Mouse (Mus musculus): ENCODE results near the gene Gpsm3. TPM values are rescaled to one million over a fixed set of nuclear protein-coding genes. Genes with fewer than 3 reads are reported as not detected.
A peak's percentile ranks its signal among the peaks of the same experiment; 100 is the strongest.

Gene Gpsm3
- polyA plus RNA-seq, 1 experiment from 2014 or later: 7.8 TPM

GRCm38 (mm10) chr17:34568421-34568820 is 21.2 kb upstream of the Gpsm3 start:
- no peak overlapping the region for H3K4me2 ChIP-seq (replicated peaks; ENCODE audit: low read depth)
- TF ChIP-seq CTCF (IDR thresholded peaks at IDR 0.05; ENCODE audit: low read depth) (no peak), EP300 (optimal IDR thresholded peaks at IDR 0.05) (no peak)
- no peak for DNase-seq (ENCODE audit: low spot score)

DNA sequence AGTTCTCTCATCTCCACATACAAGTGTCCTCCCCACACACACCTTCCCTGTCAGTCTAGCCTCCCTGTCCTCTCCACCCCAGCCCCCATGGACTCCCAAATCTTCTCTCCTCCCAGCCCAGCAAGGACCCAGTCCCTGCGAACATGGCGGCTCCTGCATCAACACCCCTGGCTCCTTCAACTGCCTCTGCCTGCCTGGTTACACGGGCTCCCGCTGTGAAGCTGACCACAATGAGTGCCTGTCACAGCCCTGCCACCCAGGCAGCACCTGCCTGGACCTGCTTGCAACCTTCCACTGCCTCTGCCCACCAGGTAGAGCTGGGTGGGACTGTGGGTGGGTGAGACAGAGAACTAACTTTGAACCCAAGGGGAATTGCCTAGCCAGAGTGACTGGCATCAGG is 19.7 kb upstream of the Gpsm3 start:
- ATAC-seq (ENCODE audit: low FRiP score, low TSS enrichment) (no peak), DNase-seq (ENCODE audit: low spot score) (no peak)
- no peak overlapping the region for H3K27ac ChIP-seq (replicated peaks)
- H3K9ac ChIP-seq (ENCODE audit: low read length): no peak overlapping the region
- H3K4me2 ChIP-seq (replicated peaks; ENCODE audit: low read depth): no peak overlapping the region
- no peaks in the 10 kb centered on the region for H3K4me1 ChIP-seq (replicated peaks; ENCODE audit: control insufficient read depth, insufficient read depth)
- no peak overlapping the region for H3K4me3 ChIP-seq (ENCODE audit: low read depth, low read length)
- no peaks in the 10 kb centered on the region for H3K36me3 ChIP-seq (ENCODE audit: control insufficient read depth, insufficient read depth, low read length)
- TF ChIP-seq CTCF (IDR thresholded peaks at IDR 0.05; ENCODE audit: low read depth) (no peak), EP300 (optimal IDR thresholded peaks at IDR 0.05) (no peak)
- 60% methylated on average over 4 of the region's 4 CpGs for WGBS
- no peaks in the 10 kb centered on the region for H3K9me3 ChIP-seq (ENCODE audit: control insufficient read depth, low read length)
- no peaks in the 10 kb centered on the region for H3K27me3 ChIP-seq (ENCODE audit: control insufficient read depth, insufficient read depth, low read length)

More at GRCm38 (mm10) chr17:34568421-34568820, 21.2 kb upstream of the Gpsm3 start:
- Histone ChIP-seq H3K27me3 (ENCODE audit: control insufficient read depth, insufficient read depth, low read length) (no peaks in the 10 kb centered on the region), H3K4me3 (ENCODE audit: low read depth, low read length) (no peak overlapping the region), H3K27ac (replicated peaks) (no peak overlapping the region), H3K9ac (ENCODE audit: low read length) (no peak overlapping the region), H3K36me3 (ENCODE audit: control insufficient read depth, insufficient read depth, low read length) (no peaks in the 10 kb centered on the region), H3K4me1 (replicated peaks; ENCODE audit: control insufficient read depth, insufficient read depth) (peaks cover 3% of the 10 kb centered on the region; the same call in 1 of the 2 replicates), H3K9me3 (ENCODE audit: control insufficient read depth, low read length) (no peaks in the 10 kb centered on the region)
- WGBS: 81% methylated on average over 13 of the region's 13 CpGs
- no peak for ATAC-seq (ENCODE audit: low FRiP score, low TSS enrichment)

DNA sequence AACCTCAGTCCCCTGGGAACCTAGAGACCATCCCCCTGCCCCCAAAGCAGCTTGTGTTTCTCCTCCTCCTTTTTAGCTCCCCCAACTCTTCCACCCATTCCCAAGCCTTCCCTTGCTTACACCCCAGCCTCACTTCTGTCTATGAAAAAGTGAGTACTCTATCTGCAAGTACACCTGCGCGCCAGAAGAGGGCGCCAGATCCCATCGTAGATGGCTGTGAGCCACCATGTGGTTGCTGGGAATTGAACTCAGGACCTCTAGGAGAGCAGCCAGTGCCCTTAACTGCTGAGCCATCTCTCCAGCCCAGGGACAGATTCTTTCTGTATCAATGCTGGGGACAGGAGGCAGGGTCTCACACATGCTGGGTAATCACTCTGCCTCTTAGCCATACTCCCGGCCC is 17.7 kb upstream of the Gpsm3 start:
- whole genome bisulfite sequencing: 14% methylated on average over 5 of the region's 5 CpGs
- no peaks in the 10 kb centered on the region for H3K27me3 ChIP-seq (ENCODE audit: control insufficient read depth, insufficient read depth, low read length)
- no peak overlapping the region for H3K4me2 ChIP-seq (replicated peaks; ENCODE audit: low read depth)
- no peaks in the 10 kb centered on the region for H3K36me3 ChIP-seq (ENCODE audit: control insufficient read depth, insufficient read depth, low read length)
- TF ChIP-seq CTCF (IDR thresholded peaks at IDR 0.05; ENCODE audit: low read depth) (peak; percentile 71), EP300 (optimal IDR thresholded peaks at IDR 0.05) (no peak)
- ATAC-seq (ENCODE audit: low FRiP score, low TSS enrichment): no peak
- no peaks in the 10 kb centered on the region for H3K9me3 ChIP-seq (ENCODE audit: control insufficient read depth, low read length)
- H3K4me3 ChIP-seq (ENCODE audit: low read depth, low read length): no peak overlapping the region
- no peak overlapping the region for H3K27ac ChIP-seq (replicated peaks)
- DNase-seq (ENCODE audit: low spot score): no peak
- no peak overlapping the region for H3K9ac ChIP-seq (ENCODE audit: low read length)
- no peaks in the 10 kb centered on the region for H3K4me1 ChIP-seq (replicated peaks; ENCODE audit: control insufficient read depth, insufficient read depth)

GRCm38 (mm10) chr17:34572361-34572760 is 17.2 kb upstream of the Gpsm3 start:
- no peaks in the 10 kb centered on the region for H3K9me3 ChIP-seq (ENCODE audit: control insufficient read depth, low read length)
- DNase-seq (ENCODE audit: low spot score) (no peak), ATAC-seq (ENCODE audit: low FRiP score, low TSS enrichment) (no peak)
- TF ChIP-seq CTCF (IDR thresholded peaks at IDR 0.05; ENCODE audit: low read depth) (peak; percentile 33), EP300 (optimal IDR thresholded peaks at IDR 0.05) (no peak)
- no peaks in the 10 kb centered on the region for H3K36me3 ChIP-seq (ENCODE audit: control insufficient read depth, insufficient read depth, low read length)
- 22% methylated on average over 15 of the region's 15 CpGs for WGBS
- H3K4me3 ChIP-seq (ENCODE audit: low read depth, low read length): no peak overlapping the region
- no peak overlapping the region for H3K4me2 ChIP-seq (replicated peaks; ENCODE audit: low read depth)
- H3K27ac ChIP-seq (replicated peaks): no peak overlapping the region
- no peak overlapping the region for H3K9ac ChIP-seq (ENCODE audit: low read length)
- H3K4me1 ChIP-seq (replicated peaks; ENCODE audit: control insufficient read depth, insufficient read depth): no peaks in the 10 kb centered on the region
- no peaks in the 10 kb centered on the region for H3K27me3 ChIP-seq (ENCODE audit: control insufficient read depth, insufficient read depth, low read length)

DNA sequence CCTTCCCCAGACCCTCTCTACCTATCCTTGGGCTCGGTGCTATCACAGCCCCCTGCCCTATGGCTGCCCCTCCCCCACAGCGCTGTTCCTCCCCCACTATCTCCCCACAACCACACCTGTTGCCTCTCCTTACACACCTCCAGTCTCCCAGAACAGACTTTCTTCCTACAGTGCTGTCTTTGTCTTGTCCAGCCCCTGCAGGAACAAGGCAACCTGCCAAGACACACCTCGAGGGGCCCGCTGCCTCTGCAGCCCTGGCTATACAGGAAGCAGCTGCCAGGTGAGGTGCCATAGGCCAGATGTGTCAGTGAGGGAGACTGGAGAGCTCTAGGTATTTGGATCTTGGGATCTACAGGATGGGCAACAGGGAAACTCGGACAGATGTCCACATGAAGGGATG is 13.0 kb upstream of the Gpsm3 start:
- no peaks in the 10 kb centered on the region for H3K36me3 ChIP-seq (ENCODE audit: control insufficient read depth, insufficient read depth, low read length)
- no peak overlapping the region for H3K9ac ChIP-seq (ENCODE audit: low read length)
- H3K4me3 ChIP-seq (ENCODE audit: low read depth, low read length): no peak overlapping the region
- no peaks in the 10 kb centered on the region for H3K4me1 ChIP-seq (replicated peaks; ENCODE audit: control insufficient read depth, insufficient read depth)
- DNase-seq (ENCODE audit: low spot score): peak; percentile 55
- 45% methylated on average over 5 of the region's 5 CpGs for WGBS
- ATAC-seq (ENCODE audit: low FRiP score, low TSS enrichment): peak; percentile 24; the same call in 1 of the 2 replicates
- no peaks in the 10 kb centered on the region for H3K27me3 ChIP-seq (ENCODE audit: control insufficient read depth, insufficient read depth, low read length)
- TF ChIP-seq CTCF (IDR thresholded peaks at IDR 0.05; ENCODE audit: low read depth) (no peak), EP300 (optimal IDR thresholded peaks at IDR 0.05) (no peak)
- 0 out of 2 replicates have a peak overlapping the region, but pooled peaks have one; percentile 13 for H3K27ac ChIP-seq (replicated peaks)
- no peaks in the 10 kb centered on the region for H3K9me3 ChIP-seq (ENCODE audit: control insufficient read depth, low read length)
- no peak overlapping the region for H3K4me2 ChIP-seq (replicated peaks; ENCODE audit: low read depth)

GRCm38 (mm10) chr17:34578070-34578469 is 11.5 kb upstream of the Gpsm3 start:
- Histone ChIP-seq H3K9ac (ENCODE audit: low read length) (no peak overlapping the region), H3K27me3 (ENCODE audit: control insufficient read depth, insufficient read depth, low read length) (no peaks in the 10 kb centered on the region), H3K27ac (replicated peaks) (no peak overlapping the region), H3K4me2 (replicated peaks; ENCODE audit: low read depth) (no peak overlapping the region), H3K4me3 (ENCODE audit: low read depth, low read length) (no peak overlapping the region), H3K9me3 (ENCODE audit: control insufficient read depth, low read length) (no peaks in the 10 kb centered on the region), H3K36me3 (ENCODE audit: control insufficient read depth, insufficient read depth, low read length) (no peaks in the 10 kb centered on the region), H3K4me1 (replicated peaks; ENCODE audit: control insufficient read depth, insufficient read depth) (no peaks in the 10 kb centered on the region)
- 92% methylated on average over 3 of the region's 3 CpGs for whole genome bisulfite sequencing
- TF ChIP-seq EP300 (optimal IDR thresholded peaks at IDR 0.05) (no peak), CTCF (IDR thresholded peaks at IDR 0.05; ENCODE audit: low read depth) (no peak)
- DNase-seq (ENCODE audit: low spot score) (no peak), ATAC-seq (ENCODE audit: low FRiP score, low TSS enrichment) (no peak)

Measured in stomach, postnatal 0 days (tissue).